ENCODE assay signal across 8 mouse cellular contexts in the genomic region with DNA sequence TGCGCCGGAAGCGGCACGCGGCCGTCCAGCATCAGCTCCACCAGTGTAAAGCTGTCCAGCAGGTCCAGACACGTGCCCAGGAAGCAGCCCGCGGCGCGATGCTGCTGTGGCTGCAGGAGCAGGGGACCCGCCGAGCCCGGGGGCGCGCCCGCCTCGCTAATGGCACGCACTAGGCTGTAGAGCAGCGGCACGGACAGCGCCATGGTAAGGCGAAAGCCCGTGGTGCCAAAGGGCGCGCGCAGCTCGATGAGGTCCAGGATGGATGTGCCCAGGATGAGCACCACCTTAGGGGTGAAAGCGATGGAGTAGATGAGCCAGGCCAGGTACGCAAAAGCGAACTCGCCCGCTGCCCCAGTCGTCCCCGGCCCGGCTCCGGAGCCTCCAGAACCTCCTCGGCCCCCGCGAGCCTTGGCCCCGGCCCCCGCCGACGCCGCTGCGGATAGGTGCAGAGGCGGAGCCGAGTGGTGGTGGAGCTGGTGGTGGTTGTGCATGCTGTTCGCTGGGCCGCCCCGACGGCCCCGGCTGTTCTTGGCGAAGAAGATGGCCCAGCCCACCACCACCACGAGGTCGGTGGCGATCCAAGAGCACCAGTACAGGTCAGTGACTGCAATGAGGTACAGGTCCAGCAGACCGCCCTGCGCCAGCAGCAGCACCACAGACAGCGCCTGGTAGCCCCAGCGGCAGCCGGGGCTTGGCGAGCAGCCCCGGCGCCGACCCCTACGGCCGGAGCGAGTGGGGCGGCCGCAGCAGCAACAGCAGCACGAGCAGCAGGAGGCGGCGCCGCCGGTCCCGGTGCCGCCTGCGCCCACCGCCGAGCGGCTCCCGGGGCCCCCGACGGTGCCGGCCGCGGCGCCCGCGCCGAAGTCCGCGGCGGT. TPM values are rescaled to one million over a fixed set of nuclear protein-coding genes. Genes with fewer than 3 reads are reported as not detected.
DNase-seq lines count a peak whose midpoint lies in the region; ATAC-seq and TF ChIP-seq lines count a peak whose summit lies in the region.

No protein-coding gene starts in this region.

- DNase-seq in layer of hippocampus, adult 2 months (ENCODE audit: low spot score in 2 of 2), result no peak
- no peak for DNase-seq in layer of hippocampus, postnatal 25 days (ENCODE audit: extremely low spot score in 1 of 2, low spot score in 1 of 2)
- DNase-seq in MEL (ENCODE audit: low read depth, low spot score), result peak; percentile 14
- peak; percentile 62 for DNase-seq in hindbrain, embryonic 11.5 days (ENCODE audit: low spot score)
- peak; percentile 62 for DNase-seq in neural tube, embryonic 11.5 days (ENCODE audit: low spot score)

- TF ChIP-seq EP300 in MEL (IDR thresholded peaks at IDR 0.05; ENCODE audit: low read depth in 1 of 2, low read length in 2 of 2), result no peak

- no peaks in the 10 kb centered on the region for H3K9me3 ChIP-seq in MEL (replicated peaks; ENCODE audit: insufficient read depth, low read length)
- no peaks in the 10 kb centered on the region for H3K9me3 ChIP-seq in hindbrain, embryonic 11.5 days (ENCODE audit: control insufficient read depth, low read length)
- H3K9me3 ChIP-seq in liver, embryonic 12.5 days (replicated peaks), result no peaks in the 10 kb centered on the region
- no peaks in the 10 kb centered on the region for H3K9me3 ChIP-seq in neural tube, embryonic 11.5 days (ENCODE audit: control insufficient read depth, low read length)

- peak overlapping the region; percentile 97 for H3K27ac ChIP-seq in layer of hippocampus, adult 2 months
- H3K27ac ChIP-seq in MEL (ENCODE audit: control insufficient read depth, low read depth, low read length), result no peak overlapping the region
- peak overlapping the region; percentile 98 for H3K27ac ChIP-seq in cortical plate, adult 2 months (ENCODE audit: insufficient read depth, low read length)
- peak overlapping the region; percentile 93 for H3K27ac ChIP-seq in hindbrain, embryonic 11.5 days (ENCODE audit: low read depth, low read length)
- H3K27ac ChIP-seq in liver, embryonic 12.5 days, result no peak overlapping the region
- H3K27ac ChIP-seq in neural tube, embryonic 11.5 days (ENCODE audit: low read depth, low read length), result peak overlapping the region; percentile 81

- peak; percentile 48 for ATAC-seq in hindbrain, embryonic 11.5 days (ENCODE audit: low FRiP score)
- ATAC-seq in liver, embryonic 12.5 days, result 0 out of 2 replicates have a peak, but pooled peaks have one; percentile 9
- ATAC-seq in neural tube, embryonic 11.5 days (ENCODE audit: insufficient read depth, low FRiP score, low TSS enrichment), result peak; percentile 14; the same call in 1 of the 2 replicates
- no peak for ATAC-seq in erythroid progenitor cell, adult 5-6 weeks (replicated peaks; ENCODE audit: low FRiP score, poor library complexity, severe bottlenecking)

- H3K4me1 ChIP-seq in MEL (ENCODE audit: control insufficient read depth in 1 of 2, insufficient read depth in 2 of 2, low read length in 2 of 2), result peaks cover 0 to 2% of the 10 kb centered on the region in 2 experiments; a peak in 1 of 4 replicates
- H3K4me1 ChIP-seq in cortical plate, adult 2 months (ENCODE audit: control insufficient read depth, insufficient read depth, low read length), result no peaks in the 10 kb centered on the region; the same call in 1 of the 2 replicates
- peaks cover 11% of the 10 kb centered on the region for H3K4me1 ChIP-seq in hindbrain, embryonic 11.5 days (replicated peaks; ENCODE audit: control insufficient read depth, insufficient read depth, low read length)
- peaks cover 22% of the 10 kb centered on the region for H3K4me1 ChIP-seq in liver, embryonic 12.5 days
- H3K4me1 ChIP-seq in neural tube, embryonic 11.5 days (ENCODE audit: control insufficient read depth, insufficient read depth, low read length), result peaks cover 13% of the 10 kb centered on the region

- H3K4me3 ChIP-seq in layer of hippocampus, adult 2 months, result peak overlapping the region; percentile 76
- peak overlapping the region; percentile 39 to 54; a peak in 3 of 4 replicates for H3K4me3 ChIP-seq in MEL (ENCODE audit: control insufficient read depth in 1 of 2, insufficient read depth in 1 of 2, low read depth in 2 of 2, low read length in 2 of 2)
- peak overlapping the region; percentile 94 for H3K4me3 ChIP-seq in cortical plate, adult 2 months (ENCODE audit: insufficient read depth, low read length)
- H3K4me3 ChIP-seq in hindbrain, embryonic 11.5 days (ENCODE audit: low read depth, low read length), result peak overlapping the region; percentile 79
- peak overlapping the region; percentile 61 for H3K4me3 ChIP-seq in liver, embryonic 12.5 days
- H3K4me3 ChIP-seq in neural tube, embryonic 11.5 days (ENCODE audit: low read depth, low read length), result peak overlapping the region; percentile 70

- WGBS in hindbrain, embryonic 11.5 days, result under 1% methylated on average over 82 of the region's 95 CpGs
- 2% methylated on average over 89 of the region's 95 CpGs for WGBS in liver, embryonic 12.5 days (ENCODE audit: insufficient replicate concordance)
- WGBS in neural tube, embryonic 11.5 days, result under 1% methylated on average over 90 of the region's 95 CpGs

- TF ChIP-seq RAD21 in MEL (IDR thresholded peaks at IDR 0.05; ENCODE audit: low read depth, low read length), result no peak

- no peak for TF ChIP-seq POLR2A in MEL (IDR thresholded peaks at IDR 0.05; ENCODE audit: control insufficient read depth in 1 of 2, insufficient read depth in 1 of 2, low read depth in 1 of 2, low read length in 2 of 2, poor library complexity in 1 of 2)
- no peak for TF ChIP-seq POLR2A in cortical plate, adult 2 months (IDR thresholded peaks at IDR 0.05; ENCODE audit: extremely low read depth, insufficient read depth, low read length)

- H3K36me3 ChIP-seq in MEL (ENCODE audit: control insufficient read depth in 1 of 2, insufficient read depth in 2 of 2, low read length in 2 of 2), result no peaks in the 10 kb centered on the region
- H3K36me3 ChIP-seq in hindbrain, embryonic 11.5 days (ENCODE audit: control insufficient read depth, insufficient read depth, low read length), result no peaks in the 10 kb centered on the region
- H3K36me3 ChIP-seq in liver, embryonic 12.5 days, result no peaks in the 10 kb centered on the region
- no peaks in the 10 kb centered on the region for H3K36me3 ChIP-seq in neural tube, embryonic 11.5 days (ENCODE audit: control insufficient read depth, insufficient read depth, low read length)

- H3K79me2 ChIP-seq in MEL (ENCODE audit: control insufficient read depth, insufficient read depth, low read length, poor library complexity), result no peaks in the 10 kb centered on the region

- peak overlapping the region; percentile 32; the same call in 1 of the 2 replicates for H3K9ac ChIP-seq in MEL (ENCODE audit: control insufficient read depth, low read depth, low read length, poor library complexity, severe bottlenecking)
- peak overlapping the region; percentile 80 for H3K9ac ChIP-seq in hindbrain, embryonic 11.5 days (ENCODE audit: low read depth, low read length)
- H3K9ac ChIP-seq in liver, embryonic 12.5 days, result 0 out of 2 replicates have a peak overlapping the region, but pooled peaks have one; percentile 43
- peak overlapping the region; percentile 82 for H3K9ac ChIP-seq in neural tube, embryonic 11.5 days (ENCODE audit: low read length)

- no peak for TF ChIP-seq CTCF in layer of hippocampus, adult 2 months (conservative IDR thresholded peaks at IDR 0.05)
- no peak for TF ChIP-seq CTCF in MEL (IDR thresholded peaks at IDR 0.05 in 2 of 3, conservative IDR thresholded peaks at IDR 0.05 in 1 of 3; ENCODE audit: control insufficient read depth in 1 of 3, insufficient read depth in 1 of 3, low read depth in 2 of 3, low read length in 3 of 3, poor library complexity in 1 of 3, severe bottlenecking in 1 of 3)
- no peak for TF ChIP-seq CTCF in cortical plate, adult 2 months (IDR thresholded peaks at IDR 0.05; ENCODE audit: extremely low read depth, insufficient read depth, low read length)

- peak overlapping the region; percentile 91 for H3K4me2 ChIP-seq in hindbrain, embryonic 11.5 days (replicated peaks; ENCODE audit: low read depth, low read length)
- peak overlapping the region; percentile 87 for H3K4me2 ChIP-seq in liver, embryonic 12.5 days
- H3K4me2 ChIP-seq in neural tube, embryonic 11.5 days (ENCODE audit: low read depth), result peak overlapping the region; percentile 89

- peaks cover 0 to 14% of the 10 kb centered on the region in 2 experiments; a peak in 3 of 4 replicates for H3K27me3 ChIP-seq in MEL (ENCODE audit: control insufficient read depth in 1 of 2, insufficient read depth in 2 of 2, low read length in 2 of 2)
- peaks cover 14% of the 10 kb centered on the region for H3K27me3 ChIP-seq in hindbrain, embryonic 11.5 days (ENCODE audit: control insufficient read depth, insufficient read depth, low read length)
- H3K27me3 ChIP-seq in liver, embryonic 12.5 days (replicated peaks), result peaks cover 82% of the 10 kb centered on the region
- peaks cover 20% of the 10 kb centered on the region for H3K27me3 ChIP-seq in neural tube, embryonic 11.5 days (ENCODE audit: control insufficient read depth, insufficient read depth, low read length)

RNA-seq across cellular contexts. Expression of a gene that starts 0.9 kb away (rescaled TPM):
- total RNA-seq in layer of hippocampus, adult 2 months (2021), result 10 to 100 TPM; 38.2 to 38.6 TPM
- 10 to 100 TPM; 44.8 to 45.3 TPM for total RNA-seq in layer of hippocampus, postnatal 25 days (2021)
- not detected in 2 replicates for total RNA-seq in MEL (2012; rRNA removed)
- polyA plus RNA-seq in MEL (2012; ENCODE audit: insufficient read depth in 1 of 2, insufficient read length in 2 of 2, low read depth in 1 of 2, low replicate concordance in 2 of 2, missing spikeins in 1 of 2), result under 1 TPM in 1 of 2 experiments, not detected in 1; 0.18 TPM
- 39.3 and 40.5 TPM in 2 replicates for polyA plus RNA-seq in cortical plate, adult 2 months (2012; rRNA removed)
- 1.0 and 1.8 TPM in 2 replicates for polyA plus RNA-seq in hindbrain, embryonic 11.5 days (2014; fragmentation: Nextera tagmentation; extraction: Ambion mirVana)
- 0.02 TPM in 1 of 2 replicates, not detected in the other for polyA plus RNA-seq in liver, embryonic 12.5 days (2016; fragmentation: Nextera tagmentation; extraction: Ambion mirVana)
- polyA plus RNA-seq in neural tube, embryonic 11.5 days (2014; fragmentation: Nextera tagmentation; extraction: Ambion mirVana), result 0.85 and 0.92 TPM in 2 replicates
- not detected in 2 replicates for total RNA-seq in erythroid progenitor cell, adult 5-6 weeks (2015; ENCODE audit: low replicate concordance)
- total RNA-seq in erythroid progenitor cell, adult 5-6 weeks (2017; ENCODE audit: low replicate concordance), result not detected in 2 replicates

RNA-seq across cellular contexts. Expression of a gene that starts 29.7 kb away (rescaled TPM):
- 1 to 10 TPM; 6.7 to 8.1 TPM for total RNA-seq in layer of hippocampus, adult 2 months (2021)
- total RNA-seq in layer of hippocampus, postnatal 25 days (2021), result 1 to 10 TPM; 4.1 to 7.2 TPM
- total RNA-seq in MEL (2012; rRNA removed), result 18.0 and 19.5 TPM in 2 replicates
- polyA plus RNA-seq in MEL (2012; ENCODE audit: insufficient read depth in 1 of 2, insufficient read length in 2 of 2, low read depth in 1 of 2, low replicate concordance in 2 of 2, missing spikeins in 1 of 2), result 10 to 100 TPM in 1 of 2 experiments, not detected in 1; 43.3 TPM
- 16.6 and 17.9 TPM in 2 replicates for polyA plus RNA-seq in cortical plate, adult 2 months (2012; rRNA removed)
- 2.8 and 5.4 TPM in 2 replicates for polyA plus RNA-seq in hindbrain, embryonic 11.5 days (2014; fragmentation: Nextera tagmentation; extraction: Ambion mirVana)
- polyA plus RNA-seq in liver, embryonic 12.5 days (2016; fragmentation: Nextera tagmentation; extraction: Ambion mirVana), result 13.3 and 14.8 TPM in 2 replicates
- 1.8 and 2.2 TPM in 2 replicates for polyA plus RNA-seq in neural tube, embryonic 11.5 days (2014; fragmentation: Nextera tagmentation; extraction: Ambion mirVana)
- 8.4 and 11.5 TPM in 2 replicates for total RNA-seq in erythroid progenitor cell, adult 5-6 weeks (2015; ENCODE audit: low replicate concordance)
- total RNA-seq in erythroid progenitor cell, adult 5-6 weeks (2017; ENCODE audit: low replicate concordance), result 10.5 and 11.7 TPM in 2 replicates

RNA-seq across cellular contexts. Expression of a gene that starts 38.4 kb away (rescaled TPM):
- 10 to 100 TPM; 32.3 to 40.2 TPM for total RNA-seq in layer of hippocampus, adult 2 months (2021)
- 10 to 100 TPM; 26.2 to 35.9 TPM for total RNA-seq in layer of hippocampus, postnatal 25 days (2021)
- total RNA-seq in MEL (2012; rRNA removed), result 17.4 and 19.9 TPM in 2 replicates
- 10 to 100 TPM in 1 of 2 experiments, not detected in 1; 17.8 TPM for polyA plus RNA-seq in MEL (2012; ENCODE audit: insufficient read depth in 1 of 2, insufficient read length in 2 of 2, low read depth in 1 of 2, low replicate concordance in 2 of 2, missing spikeins in 1 of 2)
- 45.6 and 46.9 TPM in 2 replicates for polyA plus RNA-seq in cortical plate, adult 2 months (2012; rRNA removed)
- 12.9 and 13.8 TPM in 2 replicates for polyA plus RNA-seq in hindbrain, embryonic 11.5 days (2014; fragmentation: Nextera tagmentation; extraction: Ambion mirVana)
- 15.6 and 16.0 TPM in 2 replicates for polyA plus RNA-seq in liver, embryonic 12.5 days (2016; fragmentation: Nextera tagmentation; extraction: Ambion mirVana)
- 15.7 and 16.8 TPM in 2 replicates for polyA plus RNA-seq in neural tube, embryonic 11.5 days (2014; fragmentation: Nextera tagmentation; extraction: Ambion mirVana)
- 2.1 and 4.0 TPM in 2 replicates for total RNA-seq in erythroid progenitor cell, adult 5-6 weeks (2015; ENCODE audit: low replicate concordance)
- total RNA-seq in erythroid progenitor cell, adult 5-6 weeks (2017; ENCODE audit: low replicate concordance), result 3.4 and 9.1 TPM in 2 replicates

Comparison
In these comparisons a context has a peak if more than half of its experiments do, and no peak if none do; other contexts are left out.
1. DNase-seq: peak in MEL (single experiment), hindbrain, embryonic 11.5 days (single experiment) and neural tube, embryonic 11.5 days (single experiment); none in layer of hippocampus, adult 2 months (0 of 2) and layer of hippocampus, postnatal 25 days (0 of 2).
2. H3K27ac ChIP-seq: peak in layer of hippocampus, adult 2 months (single experiment), cortical plate, adult 2 months (single experiment), hindbrain, embryonic 11.5 days (single experiment) and neural tube, embryonic 11.5 days (single experiment); none in MEL (single experiment) and liver, embryonic 12.5 days (single experiment).
3. H3K9ac ChIP-seq: peak in every context shown above with its lines; median percentile 82 in neural tube, embryonic 11.5 days; 80 in hindbrain, embryonic 11.5 days; 43 in liver, embryonic 12.5 days; 32 in MEL.
4. RNA of a gene that starts 0.9 kb away (polyA plus RNA-seq): 39.3 to 40.5 TPM in cortical plate, adult 2 months; 1.0 to 1.8 TPM in hindbrain, embryonic 11.5 days, 0.85 to 0.92 TPM in neural tube, embryonic 11.5 days, 0.18 TPM in MEL and 0.02 TPM in liver, embryonic 12.5 days; every median in the first group is over 10 times any median in the second.
5. Peak in every context shown above with its lines, with median percentiles within 50 percentile points of each other: H3K4me3 ChIP-seq and H3K4me2 ChIP-seq.